Mouse (Mus musculus) thymus, adult 2 months (tissue): ENCODE measurements around the gene Abcg8.

Experiments
- CTCF ChIP-seq: fragments of 200-500 bp; IDR thresholded peaks from 2 replicates; pipeline ENCODE4 v1.5.1; 2012; ENCODE audit warnings: mild to moderate bottlenecking, control low read depth, low read length, moderate library complexity, borderline replicate concordance; ENCODE audit not compliant: control insufficient read depth, poor library complexity, insufficient read depth; ENCODE audit errors: extremely low read depth
- POLR2A ChIP-seq: fragments of 200-500 bp; IDR thresholded peaks from 2 replicates; pipeline ENCODE4 v1.6.1; 2012; ENCODE audit warnings: mild to moderate bottlenecking, low read length, control low read depth, moderate library complexity; ENCODE audit not compliant: control insufficient read depth, poor library complexity, insufficient read depth; ENCODE audit errors: extremely low read depth

- no peak for TF ChIP-seq CTCF
- TF ChIP-seq POLR2A, result no peak
Observed at GRCm38 (mm10) chr17:84646477-84646876, 29.6 kb upstream of the Abcg8 start.
